Mouse (Mus musculus) bone marrow macrophage, adult 2 months (primary cell): ENCODE results near the gene Themis. TPM values are rescaled to one million over a fixed set of nuclear protein-coding genes. Genes with fewer than 3 reads are reported as not detected.

Source experiments
- H3K27ac ChIP-seq: 2 replicates; pipeline ENCODE4 v1.5.1; 2012; ENCODE audit warnings: low read depth, low read length; ENCODE audit not compliant: insufficient read depth
- H3K4me1 ChIP-seq: 2 replicates; pipeline ENCODE4 v1.6.1; 2012; ENCODE audit warnings: low read length; ENCODE audit not compliant: control insufficient read depth, insufficient read depth
- H3K4me3 ChIP-seq: 2 replicates; pipeline ENCODE4 v1.5.1; 2012; ENCODE audit warnings: mild to moderate bottlenecking, low read length, moderate library complexity; ENCODE audit not compliant: insufficient read depth
- CTCF ChIP-seq: IDR thresholded peaks from 2 replicates; pipeline ENCODE4 v1.5.1; 2012; ENCODE audit warnings: low read depth, mild to moderate bottlenecking, low read length, moderate library complexity
- POLR2A ChIP-seq: IDR thresholded peaks from 2 replicates; pipeline ENCODE4 v1.6.1; 2012; ENCODE audit warnings: mild to moderate bottlenecking, low read depth, low read length, borderline replicate concordance
- polyA plus RNA-seq: library from polyadenylated mRNA; stranded (reverse); fragments of >200 nt; gene quantifications from 2 replicates; pipeline ENCODE4 v1.2.4, GENCODE M21; 2012; ENCODE audit not compliant: missing spikeins, insufficient read depth, insufficient read length

Themis gene
- polyA plus RNA-seq, 1 experiment, result not detected

GRCm38 (mm10) chr10:28675337-28675736 is 7.2 kb downstream of the Themis start:
- no peak for TF ChIP-seq CTCF
- TF ChIP-seq POLR2A, result no peak
- Histone ChIP-seq H3K4me1 (no peaks in the 10 kb centered on the region), H3K27ac (no peak overlapping the region), H3K4me3 (no peak overlapping the region)

- Histone ChIP-seq H3K4me1 (no peaks in the 10 kb centered on the region), H3K27ac (no peak overlapping the region), H3K4me3 (no peak overlapping the region)
- TF ChIP-seq POLR2A (no peak), CTCF (no peak)
Observed at GRCm38 (mm10) chr10:28694981-28695380, 26.8 kb downstream of the Themis start.

GRCm38 (mm10) chr10:28696032-28696431 is 27.9 kb downstream of the Themis start:
- H3K27ac ChIP-seq, result no peak overlapping the region
- TF ChIP-seq POLR2A (no peak), CTCF (no peak)
- no peak overlapping the region for H3K4me3 ChIP-seq
- no peaks in the 10 kb centered on the region for H3K4me1 ChIP-seq

DNA sequence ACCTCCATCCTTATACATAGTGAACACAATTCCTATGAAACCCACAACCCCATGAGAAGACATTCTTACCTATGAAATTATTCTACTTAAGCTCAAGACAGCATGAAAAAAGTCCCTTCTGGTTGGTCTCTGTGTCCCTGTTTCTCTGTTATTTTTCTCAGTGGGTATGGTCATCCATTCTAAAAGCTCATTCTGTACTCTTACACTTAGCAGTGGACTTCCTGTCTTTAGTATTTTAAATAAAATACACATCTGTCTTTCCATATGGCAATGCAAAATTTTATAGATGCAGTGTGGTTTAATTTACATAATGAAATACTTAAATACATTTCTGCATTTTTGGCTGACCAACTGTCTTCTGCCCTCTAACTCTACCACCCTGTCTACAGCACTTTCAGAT is 30.0 kb downstream of the Themis start:
- Histone ChIP-seq H3K27ac (no peak overlapping the region), H3K4me1 (no peaks in the 10 kb centered on the region), H3K4me3 (no peak overlapping the region)
- TF ChIP-seq POLR2A (no peak), CTCF (no peak)

- TF ChIP-seq CTCF (no peak), POLR2A (no peak)
- no peaks in the 10 kb centered on the region for H3K4me1 ChIP-seq
- no peak overlapping the region for H3K4me3 ChIP-seq
- no peak overlapping the region for H3K27ac ChIP-seq
Observed at GRCm38 (mm10) chr10:28721828-28722227, 53.7 kb downstream of the Themis start.

DNA sequence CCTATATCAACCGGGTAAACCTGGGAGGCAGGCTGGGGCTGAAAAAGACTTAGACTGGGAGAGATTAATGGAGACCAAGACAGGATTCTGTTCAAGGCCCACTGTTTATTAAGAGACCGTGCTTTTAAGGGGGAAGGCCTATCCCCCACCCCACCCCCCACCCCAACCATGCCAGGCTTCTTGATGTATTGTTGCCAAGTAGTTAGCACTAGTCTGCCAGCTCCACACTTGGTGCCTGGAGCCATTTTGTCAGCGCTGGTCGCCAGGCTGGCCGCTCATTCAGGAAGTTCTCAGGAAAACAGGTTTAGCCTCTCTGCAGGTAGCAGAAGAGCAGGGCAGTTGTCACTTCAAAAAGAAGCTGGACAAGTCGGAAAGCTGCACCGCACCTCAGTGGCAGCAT is 55.1 kb downstream of the Themis start:
- no peak overlapping the region for H3K27ac ChIP-seq
- no peaks in the 10 kb centered on the region for H3K4me1 ChIP-seq
- no peak overlapping the region for H3K4me3 ChIP-seq
- TF ChIP-seq CTCF (no peak), POLR2A (no peak)

DNA sequence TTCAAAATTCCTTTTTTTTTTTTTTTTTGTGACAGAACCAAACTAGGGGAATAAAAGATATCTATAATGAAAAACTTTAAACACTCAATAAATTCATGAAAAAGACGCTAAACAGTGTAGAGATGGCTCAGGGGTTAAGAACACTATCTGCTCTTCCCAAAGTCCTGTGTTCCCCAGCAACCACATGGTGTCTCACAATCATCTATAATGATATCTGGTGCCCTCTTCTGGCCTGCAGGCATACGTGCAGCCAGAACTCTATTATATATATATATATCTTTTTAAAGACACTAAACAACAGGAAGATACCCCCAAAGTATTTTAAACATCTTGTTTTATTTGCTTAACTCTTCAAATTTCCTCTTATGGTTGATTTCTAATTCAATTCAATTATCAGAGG is 62.0 kb downstream of the Themis start:
- no peak overlapping the region for H3K4me3 ChIP-seq
- H3K4me1 ChIP-seq, result no peaks in the 10 kb centered on the region
- TF ChIP-seq POLR2A, result no peak
- TF ChIP-seq CTCF, result no peak
- no peak overlapping the region for H3K27ac ChIP-seq

DNA sequence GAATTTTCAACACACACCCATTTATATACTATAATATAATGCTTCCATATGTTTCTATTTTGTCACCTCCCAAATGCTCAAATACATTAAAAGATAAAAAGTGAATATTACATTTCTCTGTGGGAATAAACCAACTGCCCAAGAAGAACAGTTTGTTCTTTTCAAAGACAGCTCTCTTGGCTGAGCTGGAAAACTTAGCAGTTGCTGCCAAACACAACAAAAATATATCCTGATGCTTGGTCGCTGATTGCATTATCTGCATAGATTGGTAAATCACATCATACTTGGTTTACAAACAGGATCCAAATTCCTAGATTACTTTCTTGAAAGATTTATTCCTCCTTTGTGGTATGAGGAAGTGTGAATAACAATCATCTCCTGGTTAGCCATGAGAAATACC is 69.8 kb downstream of the Themis start:
- TF ChIP-seq POLR2A (no peak), CTCF (no peak)
- H3K4me1 ChIP-seq, result no peaks in the 10 kb centered on the region
- no peak overlapping the region for H3K4me3 ChIP-seq
- no peak overlapping the region for H3K27ac ChIP-seq

DNA sequence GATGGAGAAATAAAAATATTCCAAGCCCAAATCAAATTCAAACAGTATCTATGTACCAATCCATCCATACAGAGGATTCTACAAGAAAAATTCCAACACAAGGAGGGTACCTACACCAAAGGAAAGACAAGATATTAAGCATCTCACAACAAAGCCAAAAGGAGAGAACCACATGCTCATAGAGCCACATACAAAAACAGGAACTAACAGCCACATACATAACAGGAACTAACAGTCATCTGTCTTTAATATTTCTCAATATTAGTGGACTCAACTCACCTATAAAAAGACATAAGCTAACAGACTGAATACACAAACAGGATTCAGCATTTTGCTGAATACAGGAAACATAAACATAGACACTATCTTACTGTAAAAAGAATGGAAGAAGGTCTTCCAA is 78.3 kb downstream of the Themis start:
- Histone ChIP-seq H3K4me1 (no peaks in the 10 kb centered on the region), H3K27ac (no peak overlapping the region), H3K4me3 (no peak overlapping the region)
- TF ChIP-seq CTCF (no peak), POLR2A (no peak)

GRCm38 (mm10) chr10:28753321-28753720 is 85.2 kb downstream of the Themis start:
- no peaks in the 10 kb centered on the region for H3K4me1 ChIP-seq
- TF ChIP-seq POLR2A (no peak), CTCF (no peak)
- no peak overlapping the region for H3K27ac ChIP-seq
- H3K4me3 ChIP-seq, result no peak overlapping the region

DNA sequence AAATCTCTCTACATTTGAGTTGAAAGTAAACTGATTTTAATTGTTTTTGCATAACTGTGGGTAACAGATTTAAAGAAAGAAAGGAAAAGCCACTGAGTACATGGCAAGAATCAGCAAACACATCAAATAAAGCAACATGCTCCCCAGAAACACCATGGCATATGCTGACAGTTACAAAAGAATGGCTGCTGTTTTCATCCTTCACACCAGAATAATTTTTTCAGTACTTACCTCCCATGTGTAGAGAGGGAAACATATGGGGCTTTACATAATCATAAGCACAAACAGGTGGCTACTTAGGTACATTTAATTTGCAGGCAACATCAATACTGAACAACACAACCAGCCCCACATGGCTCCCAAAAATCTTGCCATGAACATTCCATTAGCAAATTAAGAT is 86.8 kb downstream of the Themis start:
- no peaks in the 10 kb centered on the region for H3K4me1 ChIP-seq
- no peak overlapping the region for H3K27ac ChIP-seq
- no peak overlapping the region for H3K4me3 ChIP-seq
- TF ChIP-seq CTCF, result no peak
- TF ChIP-seq POLR2A, result no peak
